In genomic region chr14:55005967-55006366, GRCm38 (mm10) we compare ENCODE assay signal across 25 mouse cellular contexts. TPM values are rescaled to one million over a fixed set of nuclear protein-coding genes. Genes with fewer than 3 reads are reported as not detected.
A peak's percentile ranks its signal among the peaks of the same experiment; 100 is the strongest.
DNase-seq lines count a peak whose midpoint lies in the region; ATAC-seq and TF ChIP-seq lines count a peak whose summit lies in the region.
"Had no signal": no experiment of that assay in that cellular context is flagged by ENCODE, and none has a peak within 500 bp of the region (broad histone marks: within the 10 kb centered on the region; RNA-seq: fewer than 3 reads in every experiment).

No protein-coding gene starts in this region.

- H3K27me3 ChIP-seq in heart, embryonic 10.5 days (ENCODE audit: insufficient read depth, poor library complexity, severe bottlenecking) = peaks cover 9% of the 10 kb centered on the region; the same call in 1 of the 2 replicates
- H3K27me3 ChIP-seq in heart, embryonic 14.5 days (ENCODE audit: control insufficient read depth, insufficient read depth, low read length) = no peaks in the 10 kb centered on the region
- H3K27me3 ChIP-seq in heart, postnatal 0 days (ENCODE audit: control insufficient read depth, insufficient read depth, low read length) = no peaks in the 10 kb centered on the region
- H3K27me3 ChIP-seq: embryonic facial prominence, embryonic 13.5 days; forebrain, embryonic 12.5 days; intestine, embryonic 15.5 days had no signal

- WGBS in heart, embryonic 10.5 days = 77% methylated on average over 8 of the region's 8 CpGs
- 76% methylated on average over 8 of the region's 8 CpGs for WGBS in heart, embryonic 14.5 days
- WGBS in heart, postnatal 0 days = 74% methylated on average over 8 of the region's 8 CpGs

- DNase-seq in heart, embryonic 10.5 days (ENCODE audit: low spot score) = no peak
- DNase-seq in heart, postnatal 25 days (ENCODE audit: low spot score) = no peak
- no peak for DNase-seq in heart, postnatal 14 days
- DNase-seq in heart, postnatal 0 days (ENCODE audit: low spot score) = no peak
- DNase-seq in heart, postnatal 4 days = peak; percentile 36
- DNase-seq in kidney, postnatal 4 days = no peak
- DNase-seq: adrenal gland, adult 2 months; adrenal gland, postnatal 25 days; cerebellum, adult 2 months; cerebellum, postnatal 14 days; embryo, embryonic 11 days; gastrocnemius, postnatal 10 days; kidney, adult 18-20 months had no signal

- peaks cover 6% of the 10 kb centered on the region for H3K36me3 ChIP-seq in heart, embryonic 10.5 days
- H3K36me3 ChIP-seq in heart, embryonic 14.5 days (ENCODE audit: control insufficient read depth, insufficient read depth, low read length) = peaks cover 8% of the 10 kb centered on the region; the same call in 1 of the 2 replicates
- H3K36me3 ChIP-seq in heart, postnatal 0 days (replicated peaks; ENCODE audit: control insufficient read depth, insufficient read depth, low read length) = no peaks in the 10 kb centered on the region
- H3K36me3 ChIP-seq: embryonic facial prominence, embryonic 13.5 days; forebrain, embryonic 12.5 days; hindbrain, embryonic 10.5 days; intestine, embryonic 15.5 days had no signal

- no peak overlapping the region; the same call in 1 of the 2 replicates for H3K4me2 ChIP-seq in heart, embryonic 14.5 days (ENCODE audit: low read length)
- no peak overlapping the region for H3K4me2 ChIP-seq in heart, postnatal 0 days (ENCODE audit: low read depth, low read length)
- H3K4me2 ChIP-seq: embryonic facial prominence, embryonic 13.5 days; forebrain, embryonic 12.5 days; hindbrain, embryonic 14.5 days; intestine, embryonic 15.5 days had no signal

- no peak for TF ChIP-seq CTCF in heart, postnatal 0 days (IDR thresholded peaks at IDR 0.05; ENCODE audit: low read depth)

- ATAC-seq in heart, embryonic 14.5 days (ENCODE audit: insufficient number of reproducible peaks, insufficient read depth, low FRiP score, low read depth) = no peak
- no peak for ATAC-seq in heart, postnatal 0 days (ENCODE audit: insufficient read depth, low read depth)
- ATAC-seq: forebrain, embryonic 16.5 days; intestine, embryonic 15.5 days had no signal

- peaks cover 71% of the 10 kb centered on the region for H3K4me1 ChIP-seq in heart, embryonic 10.5 days
- H3K4me1 ChIP-seq in heart, embryonic 14.5 days (ENCODE audit: control insufficient read depth in 2 of 2, insufficient read depth in 2 of 2, low read length in 2 of 2) = peaks cover 41 to 57% of the 10 kb centered on the region in 2 experiments
- peaks cover 25% of the 10 kb centered on the region for H3K4me1 ChIP-seq in heart, postnatal 0 days (ENCODE audit: control insufficient read depth, insufficient read depth)

- H3K9me3 ChIP-seq in heart, embryonic 10.5 days = no peaks in the 10 kb centered on the region; the same call in 1 of the 2 replicates
- peaks cover 3% of the 10 kb centered on the region; the same call in 1 of the 2 replicates for H3K9me3 ChIP-seq in heart, embryonic 14.5 days (ENCODE audit: control insufficient read depth, low read length)
- H3K9me3 ChIP-seq in heart, postnatal 0 days (replicated peaks; ENCODE audit: control insufficient read depth, low read length) = no peaks in the 10 kb centered on the region
- H3K9me3 ChIP-seq: embryonic facial prominence, embryonic 13.5 days; forebrain, embryonic 12.5 days; intestine, embryonic 15.5 days had no signal

- H3K4me3 ChIP-seq in heart, embryonic 10.5 days = no peak overlapping the region
- no peak overlapping the region for H3K4me3 ChIP-seq in heart, embryonic 14.5 days (ENCODE audit: control insufficient read depth in 1 of 2, insufficient read depth in 1 of 2, low read depth in 1 of 2, low read length in 2 of 2)
- no peak overlapping the region for H3K4me3 ChIP-seq in heart, postnatal 0 days (ENCODE audit: low read depth, low read length)
- H3K4me3 ChIP-seq: embryonic facial prominence, embryonic 13.5 days; forebrain, embryonic 12.5 days; hindbrain, embryonic 10.5 days; intestine, embryonic 15.5 days had no signal

- H3K27ac ChIP-seq in heart, embryonic 10.5 days = peak overlapping the region; percentile 96; the same call in 1 of the 2 replicates
- H3K27ac ChIP-seq in heart, embryonic 14.5 days (replicated peaks in 1 of 2; ENCODE audit: control insufficient read depth in 1 of 2, insufficient read depth in 1 of 2, low read depth in 2 of 2, low read length in 2 of 2) = peak overlapping the region; percentile 100
- H3K27ac ChIP-seq in heart, postnatal 0 days (ENCODE audit: low read depth) = peak overlapping the region; percentile 97
- H3K27ac ChIP-seq: embryonic facial prominence, embryonic 13.5 days; forebrain, embryonic 12.5 days; hindbrain, embryonic 10.5 days; hindbrain, embryonic 14.5 days; intestine, embryonic 15.5 days had no signal

- intact Hi-C loops in heart, postnatal 25 days (cut with DNase I) = no loop called here
- intact Hi-C loops in heart, postnatal 14 days (cut with DNase I) = loop anchor here (5.0 kb wide), 1 partner anchor 69 kb away; the partner anchor contains the start of gene Cmtm5

- H3K9ac ChIP-seq in heart, embryonic 14.5 days (ENCODE audit: low read length) = no peak overlapping the region; the same call in 1 of the 2 replicates
- no peak overlapping the region for H3K9ac ChIP-seq in heart, postnatal 0 days (replicated peaks; ENCODE audit: low read depth, low read length)
- H3K9ac ChIP-seq: embryonic facial prominence, embryonic 13.5 days; forebrain, embryonic 12.5 days; hindbrain, embryonic 14.5 days; intestine, embryonic 15.5 days had no signal

- no peak for TF ChIP-seq EP300 in heart, postnatal 0 days (IDR thresholded peaks at IDR 0.05; ENCODE audit: low read depth)

RNA-seq across cellular contexts. Expression of gene Ngdn, which starts 9.3 kb away (rescaled TPM):
- polyA plus RNA-seq in heart, embryonic 10.5 days (2016; fragmentation: Nextera tagmentation; extraction: Ambion mirVana) = 73.7 and 88.8 TPM in 2 replicates
- 10 to 100 TPM; 26.0 to 27.0 TPM for total RNA-seq in heart, postnatal 25 days (2021)
- polyA plus RNA-seq in heart, embryonic 14.5 days (2014; fragmentation: Nextera tagmentation; extraction: Ambion mirVana) = 53.8 and 54.9 TPM in 2 replicates
- total RNA-seq in heart, postnatal 14 days (2021) = 10 to 100 TPM; 23.4 to 28.4 TPM
- 20.2 and 50.1 TPM in 2 replicates for total RNA-seq in heart, postnatal 0 days (2014; rRNA removed; ENCODE audit: low replicate concordance)
- 50.0 and 50.9 TPM in 2 replicates for polyA plus RNA-seq in heart, postnatal 0 days (2015; fragmentation: Nextera tagmentation; extraction: Ambion mirVana)
- total RNA-seq in heart, postnatal 4 days (2021) = 10 to 100 TPM; 35.7 to 39.7 TPM

RNA-seq across cellular contexts. Expression of gene Myh7, which starts 11.5 kb away (rescaled TPM):
- polyA plus RNA-seq in heart, embryonic 10.5 days (2016; fragmentation: Nextera tagmentation; extraction: Ambion mirVana) = 2,022 and 5,104 TPM in 2 replicates
- total RNA-seq in heart, postnatal 25 days (2021) = 1,000 to 10,000 TPM; 2,164 to 2,361 TPM
- polyA plus RNA-seq in heart, embryonic 14.5 days (2014; fragmentation: Nextera tagmentation; extraction: Ambion mirVana) = 5,319 and 5,796 TPM in 2 replicates
- 1,000 to 10,000 TPM; 2,004 to 2,187 TPM for total RNA-seq in heart, postnatal 14 days (2021)
- total RNA-seq in heart, postnatal 0 days (2014; rRNA removed; ENCODE audit: low replicate concordance) = 4,273 and 4,731 TPM in 2 replicates
- 1,026 and 1,537 TPM in 2 replicates for polyA plus RNA-seq in heart, postnatal 0 days (2015; fragmentation: Nextera tagmentation; extraction: Ambion mirVana)
- total RNA-seq in heart, postnatal 4 days (2021) = 1,000 to 10,000 TPM; 1,764 to 1,922 TPM
- total RNA-seq: adrenal gland, adult 2 months; adrenal gland, postnatal 25 days; common myeloid progenitor, adult 5-6 weeks had no signal
- polyA plus RNA-seq: adrenal gland, adult 2 months had no signal

RNA-seq across cellular contexts. Expression of gene Gm17428, which starts 29.2 kb away (rescaled TPM):
- polyA plus RNA-seq in heart, embryonic 10.5 days (2016; fragmentation: Nextera tagmentation; extraction: Ambion mirVana) = not detected in 2 replicates
- not detected for total RNA-seq in heart, postnatal 25 days (2021)
- polyA plus RNA-seq in heart, embryonic 14.5 days (2014; fragmentation: Nextera tagmentation; extraction: Ambion mirVana) = not detected in 2 replicates
- total RNA-seq in heart, postnatal 14 days (2021) = not detected
- total RNA-seq in heart, postnatal 0 days (2014; rRNA removed; ENCODE audit: low replicate concordance) = not detected in 2 replicates
- not detected in 2 replicates for polyA plus RNA-seq in heart, postnatal 0 days (2015; fragmentation: Nextera tagmentation; extraction: Ambion mirVana)
- total RNA-seq in heart, postnatal 4 days (2021) = not detected
- total RNA-seq: adrenal gland, adult 2 months; adrenal gland, postnatal 25 days; common myeloid progenitor, adult 5-6 weeks; ES-E14; gastrocnemius, postnatal 10 days; gastrocnemius, postnatal 4 days had no signal
- polyA plus RNA-seq: adrenal gland, adult 2 months; cerebellum, adult 2 months; embryonic facial prominence, embryonic 13.5 days; forebrain, embryonic 12.5 days; forebrain, embryonic 16.5 days; frontal cortex, adult 2 months; hindbrain, embryonic 10.5 days; hindbrain, embryonic 14.5 days; intestine, embryonic 15.5 days; kidney, embryonic 14.5 days had no signal

RNA-seq across cellular contexts. Expression of gene Myh6, which starts 39.2 kb away (rescaled TPM):
- 2,034 and 3,157 TPM in 2 replicates for polyA plus RNA-seq in heart, embryonic 10.5 days (2016; fragmentation: Nextera tagmentation; extraction: Ambion mirVana)
- total RNA-seq in heart, postnatal 25 days (2021) = over 10,000 TPM; 23,221 to 24,394 TPM
- polyA plus RNA-seq in heart, embryonic 14.5 days (2014; fragmentation: Nextera tagmentation; extraction: Ambion mirVana) = 2,542 and 2,728 TPM in 2 replicates
- over 10,000 TPM; 23,215 to 24,603 TPM for total RNA-seq in heart, postnatal 14 days (2021)
- 3,860 and 3,976 TPM in 2 replicates for total RNA-seq in heart, postnatal 0 days (2014; rRNA removed; ENCODE audit: low replicate concordance)
- 8,242 and 9,737 TPM in 2 replicates for polyA plus RNA-seq in heart, postnatal 0 days (2015; fragmentation: Nextera tagmentation; extraction: Ambion mirVana)
- over 10,000 TPM; 15,879 to 17,172 TPM for total RNA-seq in heart, postnatal 4 days (2021)
- total RNA-seq: adrenal gland, adult 2 months; adrenal gland, postnatal 25 days; common myeloid progenitor, adult 5-6 weeks had no signal
- polyA plus RNA-seq: adrenal gland, adult 2 months had no signal
